Mouse (Mus musculus) cerebellum, postnatal 25 days (tissue): ENCODE measurements around the gene Prtn3.
A peak's percentile ranks its signal among the peaks of the same experiment; 100 is the strongest.

Source experiments
- DNase-seq, 2 experiments: peaks; one replicate each; pipeline ENCODE4 v3.0.0; 2021; ENCODE audit warnings: mixed read lengths in 2 of 2

The Prtn3 gene

GRCm38 (mm10) chr10:79855558-79856184, 18.6 kb upstream of the Prtn3 start:
- DNase-seq = peak; percentile 44 to 53

DNA sequence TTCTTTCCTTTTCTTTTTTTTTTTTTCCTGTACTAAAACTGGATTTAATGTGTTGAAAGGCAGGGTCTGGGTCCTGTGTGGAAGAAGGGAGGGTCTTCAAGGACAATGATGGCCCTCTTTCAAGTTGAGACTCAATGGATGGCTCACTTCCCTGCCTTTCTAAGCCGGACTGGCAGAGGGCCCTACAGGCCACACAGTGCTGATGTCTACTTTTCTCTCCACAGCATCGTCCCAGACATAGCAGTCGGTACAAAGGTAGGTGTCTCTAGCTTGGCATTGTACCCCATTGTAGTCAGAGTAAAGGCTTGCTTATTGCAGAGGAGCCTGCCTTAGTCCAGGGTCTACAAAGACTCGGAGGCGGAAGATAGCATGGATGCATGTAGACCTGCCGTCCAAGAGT, 18.0 kb upstream of the Prtn3 start:
- no peak for DNase-seq

DNA sequence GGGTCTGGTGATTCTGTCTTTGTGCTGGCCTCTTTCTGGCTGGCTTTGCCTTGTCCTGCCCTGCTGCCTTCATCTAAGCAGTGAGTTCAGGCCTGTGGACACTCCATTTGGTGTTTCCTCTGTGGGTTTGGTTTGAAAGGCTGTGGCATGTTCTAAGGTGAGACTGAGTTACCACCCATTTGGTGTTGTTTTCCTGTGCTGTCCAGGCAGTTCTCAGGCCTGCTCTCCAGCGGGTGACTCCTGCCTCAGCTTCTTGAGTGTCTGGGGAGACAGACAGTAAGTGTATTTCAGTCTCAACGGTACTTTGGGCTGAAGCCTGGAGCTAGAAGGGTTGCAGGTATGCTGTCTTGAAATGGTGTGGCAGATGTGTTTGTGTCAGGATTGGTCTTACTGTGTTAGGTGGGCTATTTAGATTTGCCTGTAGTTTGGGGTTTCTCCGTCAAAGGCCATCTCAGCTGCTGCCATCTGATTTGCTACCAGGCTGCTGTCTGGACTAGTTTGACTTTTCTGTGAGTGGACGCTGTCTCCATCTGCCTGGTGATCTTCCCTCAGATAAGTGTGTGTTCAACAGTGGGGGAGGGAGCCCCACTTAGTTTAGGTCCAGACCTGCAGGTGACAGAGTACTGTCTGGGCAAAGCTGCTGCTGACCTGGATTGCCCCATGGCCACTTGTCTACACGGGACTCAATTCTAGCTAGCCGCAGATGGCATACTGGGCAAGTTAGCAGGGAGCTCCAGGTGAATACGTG, 17.4 kb upstream of the Prtn3 start:
- DNase-seq = no peak

DNA sequence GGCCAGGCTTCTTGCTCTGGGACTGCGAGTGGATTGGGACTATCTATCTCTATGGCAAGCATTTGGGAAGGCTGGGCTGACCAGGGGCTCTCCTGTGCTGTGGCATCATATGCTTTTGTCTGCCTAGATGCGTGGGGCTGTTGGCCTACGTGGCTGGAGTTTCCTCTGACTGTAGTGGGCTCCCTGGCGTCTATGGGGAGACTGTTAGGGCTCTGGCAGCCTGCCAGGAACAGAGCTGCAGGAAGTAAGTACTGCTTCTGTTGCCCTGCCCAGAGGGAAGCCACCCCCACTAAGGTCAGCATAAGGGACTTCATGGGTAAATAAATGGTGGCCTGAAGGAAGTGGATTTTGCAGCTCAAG, 16.8 kb upstream of the Prtn3 start:
- peak; percentile 55 to 65 for DNase-seq

- DNase-seq = no peak
Observed at GRCm38 (mm10) chr10:79857894-79858293, 16.4 kb upstream of the Prtn3 start.

DNA sequence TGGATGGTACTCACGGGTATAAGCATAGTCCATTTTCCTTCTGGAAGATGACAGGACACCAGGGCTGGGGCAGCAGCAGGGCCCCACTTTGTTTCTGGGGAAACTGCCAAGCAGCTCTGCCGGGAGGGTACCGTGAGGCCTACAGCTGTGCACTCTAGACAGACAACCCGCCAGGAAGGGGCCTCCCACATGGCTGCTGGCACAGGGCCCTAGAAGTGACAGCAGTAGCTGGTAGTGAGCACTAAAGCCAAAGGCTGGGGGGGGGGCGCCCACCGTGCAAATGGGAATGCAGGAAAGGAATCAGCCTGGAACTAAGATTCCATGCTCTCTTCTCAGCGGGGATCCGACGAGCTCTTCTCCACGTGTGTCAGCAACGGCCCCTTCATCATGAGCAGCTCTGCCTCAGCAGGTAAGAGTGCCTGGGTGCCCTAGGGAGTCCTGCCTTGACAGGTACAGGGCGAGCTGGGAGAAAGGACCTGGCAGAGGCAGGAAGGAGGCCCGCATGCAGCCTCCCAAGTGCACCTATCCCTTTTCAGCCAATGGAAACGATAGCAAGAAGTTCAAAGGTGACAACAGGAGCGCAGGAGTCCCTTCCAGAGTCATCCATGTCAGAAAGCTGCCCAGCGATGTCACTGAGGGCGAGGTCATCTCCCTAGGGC, 15.7 kb upstream of the Prtn3 start:
- DNase-seq = peak; percentile 58 to 74

GRCm38 (mm10) chr10:79859116-79859515, 15.2 kb upstream of the Prtn3 start:
- DNase-seq = peak; percentile 39 to 42

GRCm38 (mm10) chr10:79860079-79860911, 14.0 kb upstream of the Prtn3 start:
- no peak for DNase-seq

DNA sequence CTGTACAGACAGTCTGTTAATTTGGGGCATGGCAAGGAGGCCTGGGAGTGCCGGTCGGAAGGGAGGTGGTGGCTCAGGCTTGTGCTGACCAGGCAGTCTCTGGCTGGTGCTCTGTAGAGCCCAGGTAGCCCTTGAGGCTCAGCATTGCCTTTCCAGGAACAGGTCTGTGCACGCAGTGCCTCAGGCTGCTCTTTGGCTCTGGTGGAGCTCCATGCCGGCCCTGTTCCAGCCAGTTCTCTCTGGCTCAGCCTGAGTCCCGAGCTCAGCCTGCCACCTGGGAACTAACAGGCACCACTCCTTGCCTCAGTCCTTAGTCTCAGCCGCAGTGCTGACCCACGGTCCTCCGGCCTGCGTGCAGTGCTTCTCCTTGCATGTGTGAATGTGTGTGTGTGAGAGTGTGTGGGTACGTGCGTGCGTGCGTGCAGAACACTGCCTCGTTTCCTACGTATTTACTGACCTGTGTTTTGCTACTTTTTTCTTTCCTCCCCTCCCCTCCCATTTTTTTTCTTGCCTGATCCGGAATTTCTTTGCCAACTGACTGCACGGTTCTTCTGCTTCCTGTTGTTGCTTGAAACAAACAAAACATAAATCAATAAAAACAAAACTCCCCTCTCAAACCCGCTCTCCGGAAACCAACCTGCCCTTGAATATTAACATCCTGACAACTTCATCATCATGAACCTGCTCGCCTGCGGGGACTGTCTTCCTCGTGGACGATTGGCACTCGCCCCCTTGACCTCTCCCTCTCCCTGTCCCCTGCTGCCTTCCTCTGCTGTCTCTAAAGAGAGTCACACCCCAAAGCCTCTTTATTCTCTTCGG, 12.8 kb upstream of the Prtn3 start:
- DNase-seq = peak; percentile 84 to 86

DNA sequence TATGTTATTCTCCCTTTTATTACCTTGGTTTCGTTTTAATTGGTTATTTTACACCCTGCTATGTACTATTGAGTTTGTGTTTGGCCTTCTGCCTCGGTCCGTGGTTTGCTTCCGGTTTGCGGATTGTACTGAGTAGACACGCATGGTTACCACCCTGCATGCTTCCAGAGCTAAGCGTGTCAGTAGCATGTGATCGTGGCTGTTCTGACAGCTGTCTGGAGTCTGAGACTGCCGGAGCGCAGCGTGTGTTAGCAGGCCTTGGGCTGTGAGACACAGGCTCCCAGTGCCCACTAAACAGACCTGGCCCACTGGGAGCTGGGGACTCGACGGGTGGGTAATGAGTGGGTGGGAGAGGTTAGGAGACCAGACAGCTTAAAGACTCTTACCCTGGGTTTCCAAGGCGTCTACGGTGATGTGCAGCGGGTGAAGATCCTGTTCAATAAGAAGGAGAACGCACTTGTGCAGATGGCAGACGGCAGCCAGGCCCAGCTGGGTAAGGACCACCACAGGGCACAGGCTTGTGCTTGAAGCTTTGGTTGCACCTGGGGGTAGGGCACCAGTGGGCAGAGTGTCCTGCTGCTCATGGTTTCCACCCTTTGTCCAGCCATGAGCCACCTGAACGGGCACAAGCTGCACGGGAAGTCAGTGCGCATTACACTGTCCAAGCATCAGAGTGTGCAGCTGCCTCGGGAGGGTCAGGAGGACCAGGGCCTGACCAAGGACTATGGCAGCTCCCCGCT, 12.1 kb upstream of the Prtn3 start:
- peak in 1 of 2 experiments; percentile 27 for DNase-seq

GRCm38 (mm10) chr10:79862925-79863324, 11.4 kb upstream of the Prtn3 start:
- DNase-seq = peak in 1 of 2 experiments; percentile 30

DNA sequence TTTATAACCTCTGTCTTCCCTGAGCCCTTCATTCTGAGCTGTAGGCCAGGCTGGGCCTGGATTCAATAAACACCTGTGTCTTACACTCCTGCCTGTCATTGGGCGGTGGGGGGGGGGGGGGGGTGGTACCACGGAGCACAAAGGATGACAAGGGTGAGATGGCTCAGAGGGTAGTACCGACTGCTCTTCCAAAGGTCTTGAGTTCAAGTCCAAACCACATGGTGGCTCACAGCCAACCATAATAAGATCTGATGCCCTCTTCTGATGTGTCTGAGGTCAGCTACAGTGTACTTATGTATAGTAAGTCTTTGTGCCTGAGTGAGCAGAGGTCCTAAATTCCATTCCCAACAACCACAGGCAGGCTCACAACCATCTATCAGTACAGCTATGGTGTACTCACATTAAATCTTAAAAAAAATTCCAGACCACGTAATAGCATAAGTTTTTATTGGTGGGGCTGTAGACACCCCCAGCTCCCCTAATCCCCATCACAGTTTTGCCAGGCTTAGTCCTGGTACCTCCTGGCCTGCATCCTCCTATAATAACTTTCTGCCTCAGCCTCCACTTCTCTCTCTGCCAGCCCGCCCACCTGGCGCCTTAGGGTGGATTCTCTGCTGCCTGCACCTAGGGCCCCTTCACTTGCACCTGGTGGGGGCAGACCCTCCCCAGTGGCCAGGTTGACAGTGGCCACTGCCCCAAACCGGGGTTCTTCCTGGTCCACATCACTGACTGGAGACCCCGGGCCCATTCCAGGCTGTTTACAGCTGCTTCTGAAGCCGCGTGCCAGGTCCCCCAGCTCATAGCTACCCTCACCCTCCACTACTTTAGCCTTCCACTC, 9.7 kb upstream of the Prtn3 start:
- no peak for DNase-seq

DNA sequence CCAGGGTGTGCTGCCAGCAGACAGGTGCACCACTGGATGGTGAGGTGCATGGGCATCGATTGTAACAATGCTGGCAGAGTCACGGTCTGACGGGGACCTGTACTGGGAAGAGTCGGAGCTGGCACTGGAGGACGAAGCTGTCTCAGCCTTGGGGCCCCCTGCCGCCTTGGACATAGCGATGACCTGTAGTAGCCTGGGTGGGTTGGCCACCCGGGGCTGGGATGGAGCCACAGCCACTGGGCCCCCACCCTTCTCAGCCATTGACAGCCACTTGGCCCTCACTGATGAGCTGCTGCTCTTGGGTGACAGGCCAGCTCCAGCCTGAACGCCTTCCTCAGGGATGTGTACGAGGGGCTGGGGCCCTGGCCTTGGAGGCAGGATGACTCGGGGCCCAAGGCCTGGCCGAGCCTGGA, 9.1 kb upstream of the Prtn3 start:
- DNase-seq = no peak

- peak; percentile 63 to 66 for DNase-seq
Observed at GRCm38 (mm10) chr10:79865801-79866295, 8.4 kb upstream of the Prtn3 start.

GRCm38 (mm10) chr10:79866601-79867000, 7.7 kb upstream of the Prtn3 start:
- no peak for DNase-seq

GRCm38 (mm10) chr10:79871845-79872244, 2.4 kb upstream of the Prtn3 start:
- DNase-seq = no peak

- DNase-seq = no peak
Observed at GRCm38 (mm10) chr10:79872862-79873261, 1.4 kb upstream of the Prtn3 start.

- DNase-seq = no peak
Observed at GRCm38 (mm10) chr10:79873313-79873712, 963 bp upstream of the Prtn3 start.

- no peak for DNase-seq
Observed at GRCm38 (mm10) chr10:79873715-79874289, 474 bp upstream of the Prtn3 start.

- DNase-seq = no peak
Observed at GRCm38 (mm10) chr10:79877174-79877573, 2.9 kb downstream of the Prtn3 start.
